Mouse (Mus musculus) C2C12 (cell line): ENCODE data around the gene Unc93b1.

Experiments
- CTCF ChIP-seq: IDR thresholded peaks from one replicate; pipeline ENCODE4 v1.5.1; 2011; ENCODE audit not compliant: control insufficient read depth, insufficient read depth, insufficient read length
- FOSL1 ChIP-seq: IDR thresholded peaks from one replicate; pipeline ENCODE4 v1.8.0; 2011; ENCODE audit warnings: mild to moderate bottlenecking, low read length; ENCODE audit not compliant: poor library complexity, insufficient read depth, severe bottlenecking
- MYOD1 ChIP-seq: IDR thresholded peaks from one replicate; pipeline ENCODE4 v1.6.1; 2011; ENCODE audit warnings: low read depth; ENCODE audit not compliant: control insufficient read depth, insufficient read length
- MYOG ChIP-seq: IDR thresholded peaks from one replicate; pipeline ENCODE4 v1.6.1; 2011; ENCODE audit not compliant: control insufficient read depth, insufficient read length; ENCODE audit errors: extremely low read depth
- USF1 ChIP-seq: IDR thresholded peaks from one replicate; pipeline ENCODE4 v1.6.1; 2011; ENCODE audit warnings: low read depth, mild to moderate bottlenecking, control low read depth, moderate library complexity

DNA sequence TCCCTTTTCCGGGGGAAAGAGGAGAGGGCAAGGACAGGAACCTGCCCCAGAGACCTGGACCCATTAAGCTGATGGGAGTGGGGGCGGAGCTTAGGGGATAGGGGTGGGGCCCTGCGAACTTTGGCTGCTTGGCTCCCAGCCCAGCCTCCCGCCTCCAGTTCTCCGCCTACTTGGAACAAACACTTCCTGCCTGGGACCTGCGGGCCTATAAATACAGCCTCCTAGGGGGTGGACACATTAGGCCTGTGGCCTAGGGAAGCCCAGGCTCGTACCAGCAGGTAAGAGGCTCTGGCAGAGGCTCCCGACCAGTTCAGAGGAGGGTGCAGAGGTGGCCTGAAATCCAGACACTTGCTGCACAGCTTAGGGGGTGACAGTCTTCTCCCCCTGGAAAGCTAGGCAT is 51.3 kb downstream of the Unc93b1 start, which contains the start of gene Acy3:
- TF ChIP-seq CTCF, result no peak
- no peak for TF ChIP-seq MYOD1
- TF ChIP-seq MYOG, result no peak
- no peak for TF ChIP-seq FOSL1
- TF ChIP-seq USF1, result no peak
